Mouse (Mus musculus) intestine, postnatal 0 days (tissue): ENCODE data around the gene Gm49336. TPM values are rescaled to one million over a fixed set of nuclear protein-coding genes. Genes with fewer than 3 reads are reported as not detected.

Source experiments
- ATAC-seq: fragments of 200-750 bp; cut with Nextera tagmentation; 2 replicates; pipeline ENCODE4 v1.8.0; 2017; ENCODE audit warnings: mild to moderate bottlenecking, moderate TSS enrichment, moderate library complexity
- H3K27ac ChIP-seq: fragments of 300-500 bp; sonication (generic); 2 replicates; pipeline ENCODE4 v1.5.1; 2014; ENCODE audit warnings: mild to moderate bottlenecking, low read depth, low read length, moderate library complexity
- H3K27me3 ChIP-seq: fragments of 300-500 bp; sonication (generic); replicated peaks from 2 replicates; pipeline ENCODE4 v1.6.1; 2014; ENCODE audit warnings: low read length, mixed read lengths; ENCODE audit not compliant: control insufficient read depth, insufficient read depth
- H3K36me3 ChIP-seq: fragments of 300-500 bp; sonication (generic); 2 replicates; pipeline ENCODE4 v1.6.1; 2014; ENCODE audit warnings: mild to moderate bottlenecking, moderate library complexity; ENCODE audit not compliant: control insufficient read depth, insufficient read depth
- H3K4me1 ChIP-seq: fragments of 300-500 bp; sonication (generic); replicated peaks from 2 replicates; pipeline ENCODE4 v1.6.1; 2014; ENCODE audit warnings: antibody characterized with exemption, low read length, mixed read lengths; ENCODE audit not compliant: control insufficient read depth, insufficient read depth
- H3K4me2 ChIP-seq: fragments of 300-500 bp; sonication (generic); replicated peaks from 2 replicates; pipeline ENCODE4 v1.6.1; 2014; ENCODE audit warnings: low read depth, mild to moderate bottlenecking, moderate library complexity
- H3K4me3 ChIP-seq: fragments of 300-500 bp; sonication (generic); 2 replicates; pipeline ENCODE4 v1.5.1; 2014; ENCODE audit warnings: low read depth, low read length
- H3K9ac ChIP-seq: fragments of 300-500 bp; sonication (generic); 2 replicates; pipeline ENCODE4 v1.6.1; 2014; ENCODE audit warnings: mild to moderate bottlenecking, low read depth, low read length
- H3K9me3 ChIP-seq: fragments of 300-500 bp; sonication (generic); 2 replicates; pipeline ENCODE4 v1.6.1; 2016; ENCODE audit warnings: mixed run types; ENCODE audit not compliant: control insufficient read depth
- CTCF ChIP-seq: sonication (generic); IDR thresholded peaks from 2 replicates; pipeline ENCODE4 v1.5.1; 2016; ENCODE audit warnings: low read depth, mild to moderate bottlenecking, control low read depth, antibody characterized with exemption, moderate library complexity
- WGBS: fragments of 180-500 bp; shearing (Covaris S2); extraction: QIAGEN DNeasy Blood & Tissue Kit; methylation state at CpG from one replicate; pipeline ENCODE4 v1.1.7; 2014; 5-methylcytosine and 5-hydroxymethylcytosine counted together
- microRNA counts: library from miRNA; unstranded; fragments of <30 nt; microRNA quantifications from one replicate; lab custom pipeline; 2016
- microRNA-seq: library from miRNA; unstranded; fragments of <30 nt; microRNA quantifications from one replicate; pipeline ENCODE4, GENCODE M21; 2016
- polyA plus RNA-seq: library from polyadenylated mRNA; unstranded; fragments of >200 nt; fragmentation: Nextera tagmentation; extraction: Ambion mirVana; gene quantifications from 2 replicates; pipeline ENCODE4 v1.2.1, GENCODE M21; 2015

Gene Gm49336
- polyA plus RNA-seq, 1 experiment from 2014 or later = 17.4 TPM

DNA sequence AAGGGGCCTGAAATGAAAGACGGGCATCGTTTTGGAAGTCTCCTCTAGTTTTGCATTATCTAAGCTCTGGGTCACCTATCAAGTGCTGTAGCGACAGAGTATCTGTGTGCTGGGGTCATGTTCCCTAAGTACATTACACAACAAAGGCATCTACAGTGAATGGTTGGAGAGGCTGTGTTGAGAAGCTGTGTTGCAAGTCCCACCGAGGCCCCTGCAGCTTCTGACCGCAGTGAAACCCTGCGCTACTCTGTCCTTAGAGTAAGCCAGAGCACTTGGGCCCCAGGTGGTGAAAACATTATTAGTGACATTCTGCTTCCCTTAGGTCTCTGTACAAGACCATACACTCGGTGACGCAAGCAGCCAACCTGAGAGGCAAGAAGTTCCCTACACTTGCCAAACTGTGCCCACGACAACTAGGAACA lies 74.8 kb downstream of the Gm49336 start:
- H3K9me3 ChIP-seq = no peaks in the 10 kb centered on the region
- 23% methylated on average over 9 of the region's 9 CpGs for WGBS
- H3K27ac ChIP-seq = peak overlapping the region; percentile 72; the same call in 1 of the 2 replicates
- H3K4me1 ChIP-seq = peaks cover 8% of the 10 kb centered on the region; the same call in 1 of the 2 replicates
- H3K27me3 ChIP-seq = no peaks in the 10 kb centered on the region
- H3K4me3 ChIP-seq = peak overlapping the region; percentile 51
- peak; percentile 2; the same call in 1 of the 2 replicates for ATAC-seq
- no peak for TF ChIP-seq CTCF
- H3K4me2 ChIP-seq = peak overlapping the region; percentile 89
- peak overlapping the region; percentile 70 for H3K9ac ChIP-seq
- 0 out of 2 replicates have a peak, but pooled peaks cover 5% of the 10 kb centered on the region for H3K36me3 ChIP-seq

DNA sequence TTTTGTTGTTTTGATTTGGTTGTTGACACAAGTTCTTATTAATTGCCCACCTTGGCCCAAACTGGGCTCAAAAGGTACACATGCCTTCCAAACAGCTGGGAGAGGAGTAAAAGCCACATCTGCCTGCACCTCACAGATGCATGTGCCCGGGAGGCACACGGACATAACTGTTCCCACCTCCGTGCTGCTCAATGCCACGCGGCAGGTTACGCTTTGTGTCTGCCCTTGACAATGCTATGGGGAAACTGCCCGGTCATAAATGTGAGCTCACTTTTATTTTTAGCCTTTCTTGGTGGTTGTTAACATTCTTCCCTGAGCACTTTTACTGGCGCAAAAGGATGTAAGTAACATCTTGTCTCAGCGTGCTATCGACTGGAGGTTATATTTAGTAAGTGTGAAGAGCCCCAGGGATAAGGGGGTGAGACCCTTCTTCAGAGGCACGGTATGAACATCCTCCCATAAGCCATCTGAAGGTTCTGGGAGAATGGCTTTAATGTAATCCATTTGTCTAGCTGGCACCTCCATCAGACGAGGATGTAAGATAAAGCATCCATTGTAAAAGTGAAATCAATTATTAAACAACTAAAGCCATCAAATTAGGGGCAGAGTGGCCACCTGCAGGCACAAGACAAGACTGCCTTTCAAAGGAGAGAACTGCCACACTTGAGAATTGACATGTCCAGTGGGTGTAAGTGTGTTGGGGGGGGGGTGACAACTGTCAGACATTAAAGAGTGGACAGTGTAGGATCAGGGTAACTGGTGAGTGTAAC lies 78.8 kb downstream of the Gm49336 start:
- H3K4me3 ChIP-seq = no peak overlapping the region; the same call in 1 of the 2 replicates
- peak; percentile 42 for TF ChIP-seq CTCF
- no peaks in the 10 kb centered on the region for H3K9me3 ChIP-seq
- peak; percentile 37; the same call in 1 of the 2 replicates for ATAC-seq
- WGBS = 28% methylated on average over 12 of the region's 12 CpGs
- 0 out of 2 replicates have a peak, but pooled peaks cover 2% of the 10 kb centered on the region for H3K4me1 ChIP-seq
- peak overlapping the region; percentile 75 for H3K27ac ChIP-seq
- H3K36me3 ChIP-seq = no peaks in the 10 kb centered on the region
- peak overlapping the region; percentile 54; the same call in 1 of the 2 replicates for H3K4me2 ChIP-seq
- no peak overlapping the region for H3K9ac ChIP-seq
- no peaks in the 10 kb centered on the region for H3K27me3 ChIP-seq

DNA sequence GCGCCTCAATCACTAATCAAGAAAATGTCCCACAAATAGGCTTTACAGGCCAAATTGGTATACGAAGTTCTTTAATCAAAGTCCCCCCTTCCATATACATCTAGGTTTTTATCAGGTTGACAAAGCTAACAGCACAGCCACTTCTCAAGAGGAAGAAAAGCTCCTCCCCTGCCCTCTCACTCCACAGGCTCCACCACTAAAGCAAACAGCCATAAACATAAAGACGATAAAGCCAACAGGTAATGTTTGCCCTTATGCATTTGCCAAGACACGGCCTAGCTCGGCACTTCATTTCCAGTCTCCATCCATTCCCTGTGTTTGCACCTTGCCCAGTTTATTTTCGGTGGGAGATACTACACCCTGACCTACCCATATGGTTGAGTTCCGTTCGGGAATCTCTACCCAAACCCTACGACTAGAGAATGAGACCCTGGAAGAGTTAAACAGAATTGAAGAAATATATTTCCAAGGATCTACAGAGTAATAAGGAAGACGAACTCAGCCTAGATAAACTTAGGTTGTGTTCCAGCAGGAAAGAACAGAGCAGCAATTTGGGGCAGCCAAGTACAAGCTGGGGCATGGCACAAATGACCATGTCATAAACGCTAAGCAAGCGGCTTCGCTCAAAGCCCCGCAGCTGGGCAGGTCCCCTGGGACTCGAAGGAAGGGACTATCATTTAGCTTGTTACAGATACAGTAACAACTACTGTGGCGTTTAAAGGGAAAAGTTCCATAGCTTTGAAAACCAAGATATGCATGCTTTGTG lies 80.3 kb downstream of the Gm49336 start:
- Histone ChIP-seq H3K27ac (peak overlapping the region; percentile 75), H3K9me3 (no peaks in the 10 kb centered on the region), H3K4me1 (0 out of 2 replicates have a peak, but pooled peaks cover 2% of the 10 kb centered on the region), H3K36me3 (no peaks in the 10 kb centered on the region), H3K4me2 (peak overlapping the region; percentile 54), H3K27me3 (no peaks in the 10 kb centered on the region), H3K9ac (no peak overlapping the region), H3K4me3 (no peak overlapping the region)
- no peak for TF ChIP-seq CTCF
- WGBS = 34% methylated on average over 16 of the region's 16 CpGs
- peak; percentile 88 for ATAC-seq

DNA sequence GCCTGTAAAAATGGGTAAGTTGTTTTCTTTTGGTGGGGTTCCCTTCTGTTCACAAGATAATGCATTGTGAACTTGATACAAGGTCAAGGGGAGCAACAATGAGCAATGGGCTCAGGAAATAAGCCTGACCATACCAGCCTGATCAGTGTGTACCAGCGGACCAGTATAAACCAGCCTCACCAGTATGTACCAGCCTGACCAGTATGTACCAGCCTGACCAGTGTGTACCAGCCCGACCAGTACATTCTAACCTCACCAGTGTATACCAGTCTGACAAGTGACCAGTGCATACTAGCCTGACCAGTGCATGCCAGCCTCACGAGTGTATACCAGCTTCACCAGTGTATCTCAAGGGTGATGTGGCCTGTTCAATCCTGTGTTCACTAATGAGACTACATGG lies 87.9 kb downstream of the Gm49336 start:
- Histone ChIP-seq H3K4me2 (no peak overlapping the region), H3K27me3 (no peaks in the 10 kb centered on the region), H3K36me3 (no peaks in the 10 kb centered on the region), H3K9ac (no peak overlapping the region), H3K4me1 (no peaks in the 10 kb centered on the region), H3K9me3 (no peaks in the 10 kb centered on the region), H3K4me3 (no peak overlapping the region), H3K27ac (no peak overlapping the region)
- TF ChIP-seq CTCF = no peak
- ATAC-seq = no peak
- WGBS = 87% methylated on average over 3 of the region's 3 CpGs

MicroRNA genes within 50 kb of the gene (microRNA counts, 519-probe panel; counts per million panel counts)
- microRNA mmu-miR-719 (lab: Ali Mortazavi, UCI) = not detected

Small RNA genes lying within 50 kb of the gene (microRNA-seq; reads per million reads assigned to microRNA genes)
- not detected for gene Mir719

Other genes with a start within 250 kb of the Gm49336 start
- gene Atp8a2, start 54.3 kb downstream of the Gm49336 start, polyA plus RNA-seq = 3.8 and 5.1 TPM in 2 replicates
- gene Nupl1, start 76 bp downstream of the Gm49336 start, polyA plus RNA-seq = not detected in 2 replicates
- 16.9 and 17.8 TPM in 2 replicates for gene Mtmr6, start 13.7 kb upstream of the Gm49336 start, polyA plus RNA-seq
- gene Amer2, start 121.8 kb upstream of the Gm49336 start, polyA plus RNA-seq = 0.33 and 0.40 TPM in 2 replicates